Mouse (Mus musculus): Measurements from ENCODE around the gene Map9.

- no peak for TF ChIP-seq CTCF (IDR thresholded peaks at IDR 0.05; ENCODE audit: low read depth)
- TF ChIP-seq EP300 (optimal IDR thresholded peaks at IDR 0.05): no peak
Measured at GRCm38 (mm10) chr3:82435351-82435750, 77.5 kb downstream of the Map9 start.

Measured in stomach, postnatal 0 days (tissue).